ENCODE assay signal across 10 mouse cellular contexts in genomic region chr12:69198985-69199384, GRCm38 (mm10). TPM values are rescaled to one million over a fixed set of nuclear protein-coding genes. Genes with fewer than 3 reads are reported as not detected.
DNase-seq lines count a peak whose midpoint lies in the region; ATAC-seq and TF ChIP-seq lines count a peak whose summit lies in the region.
"Had no signal": no experiment of that assay in that cellular context is flagged by ENCODE, and none has a peak within 500 bp of the region (broad histone marks: within the 10 kb centered on the region; RNA-seq: fewer than 3 reads in every experiment).

No protein-coding gene starts in this region.

- peaks cover 39% of the 10 kb centered on the region for H3K36me3 ChIP-seq in heart, embryonic 12.5 days
- peaks cover 41% of the 10 kb centered on the region for H3K36me3 ChIP-seq in heart, embryonic 10.5 days
- H3K36me3 ChIP-seq in CH12.LX (replicated peaks in 1 of 2; ENCODE audit: control insufficient read depth in 1 of 2, insufficient read depth in 1 of 2, low read length in 1 of 2): peaks cover 29 to 47% of the 10 kb centered on the region in 2 experiments
- peaks cover 18% of the 10 kb centered on the region; the same call in 1 of the 2 replicates for H3K36me3 ChIP-seq in hindbrain, embryonic 13.5 days
- H3K36me3 ChIP-seq in liver, embryonic 16.5 days (ENCODE audit: control insufficient read depth, insufficient read depth): peaks cover 18% of the 10 kb centered on the region

- no peak for TF ChIP-seq EP300 in CH12.LX (IDR thresholded peaks at IDR 0.05; ENCODE audit: low read length)

- peak overlapping the region; percentile 11; the same call in 1 of the 2 replicates for H3K4me2 ChIP-seq in heart, embryonic 12.5 days
- H3K4me2 ChIP-seq in CH12.LX (ENCODE audit: insufficient read depth, low read depth, poor library complexity, severe bottlenecking): 0 out of 2 replicates have a peak overlapping the region, but pooled peaks have one; percentile 1
- peak overlapping the region; percentile 95 for H3K4me2 ChIP-seq in hindbrain, embryonic 13.5 days
- H3K4me2 ChIP-seq in liver, embryonic 16.5 days (ENCODE audit: low read depth, low read length): peak overlapping the region; percentile 98; the same call in 1 of the 2 replicates

- DNase-seq in heart, embryonic 10.5 days (ENCODE audit: low spot score): no peak
- no peak for DNase-seq in CH12.LX (ENCODE audit: extremely low read depth)
- no peak for DNase-seq in gastrocnemius, adult 8-10 months (ENCODE audit: low spot score in 2 of 2)
- no peak for DNase-seq in gastrocnemius, postnatal 10 days
- DNase-seq: gastrocnemius, postnatal 25 days had no signal

- TF ChIP-seq POLR2A in CH12.LX (IDR thresholded peaks at IDR 0.05; ENCODE audit: low read depth, low read length): no peak

- no peak for ATAC-seq in heart, embryonic 12.5 days (ENCODE audit: insufficient number of reproducible peaks, low FRiP score)
- no peak for ATAC-seq in hindbrain, embryonic 13.5 days (ENCODE audit: low FRiP score)
- ATAC-seq in liver, embryonic 16.5 days (ENCODE audit: low read depth): no peak
- no peak for ATAC-seq in activated CD4-positive, CD25-positive, alpha-beta regulatory T cell, adult 4 months

- H3K4me3 ChIP-seq in heart, embryonic 12.5 days: 0 out of 2 replicates have a peak overlapping the region, but pooled peaks have one; percentile 1
- no peak overlapping the region for H3K4me3 ChIP-seq in heart, embryonic 10.5 days
- peak overlapping the region in 2 of 3 experiments; percentile 91 to 98 for H3K4me3 ChIP-seq in CH12.LX (replicated peaks in 1 of 3; ENCODE audit: low read depth in 2 of 3, low read length in 2 of 3, poor library complexity in 1 of 3)
- no peak overlapping the region for H3K4me3 ChIP-seq in hindbrain, embryonic 13.5 days
- H3K4me3 ChIP-seq in liver, embryonic 16.5 days (ENCODE audit: low read depth, low read length): no peak overlapping the region

- peaks cover 35% of the 10 kb centered on the region for H3K79me2 ChIP-seq in CH12.LX (replicated peaks; ENCODE audit: control insufficient read depth, extremely low read depth, insufficient read depth, poor library complexity, severe bottlenecking)

- no peaks in the 10 kb centered on the region for H3K27me3 ChIP-seq in heart, embryonic 12.5 days (replicated peaks)
- no peaks in the 10 kb centered on the region for H3K27me3 ChIP-seq in heart, embryonic 10.5 days (ENCODE audit: insufficient read depth, poor library complexity, severe bottlenecking)
- H3K27me3 ChIP-seq in CH12.LX (replicated peaks): no peaks in the 10 kb centered on the region
- no peaks in the 10 kb centered on the region for H3K27me3 ChIP-seq in hindbrain, embryonic 13.5 days
- no peaks in the 10 kb centered on the region for H3K27me3 ChIP-seq in liver, embryonic 16.5 days (ENCODE audit: control insufficient read depth, insufficient read depth, low read depth, low read length)

- dilution Hi-C loops in CH12.LX (cut with MboI; ENCODE audit: extremely low pct_ligation_motif_present, extremely low pct_unique_long_range_greater_than_20kb, low sequenced_read_pairs): no loop called here

- H3K9ac ChIP-seq in heart, embryonic 12.5 days: no peak overlapping the region
- H3K9ac ChIP-seq in CH12.LX (ENCODE audit: insufficient read depth, low read depth): no peak overlapping the region
- H3K9ac ChIP-seq in hindbrain, embryonic 13.5 days: no peak overlapping the region
- H3K9ac ChIP-seq in liver, embryonic 16.5 days (ENCODE audit: low read depth, low read length): no peak overlapping the region

- TF ChIP-seq CTCF in CH12.LX (conservative IDR thresholded peaks at IDR 0.05 in 1 of 2, IDR thresholded peaks at IDR 0.05 in 1 of 2; ENCODE audit: low read depth in 2 of 2, low read length in 2 of 2): no peak

- no peaks in the 10 kb centered on the region for H3K9me3 ChIP-seq in heart, embryonic 12.5 days (replicated peaks)
- no peaks in the 10 kb centered on the region for H3K9me3 ChIP-seq in heart, embryonic 10.5 days
- no peaks in the 10 kb centered on the region for H3K9me3 ChIP-seq in CH12.LX (replicated peaks; ENCODE audit: low read length)
- no peaks in the 10 kb centered on the region for H3K9me3 ChIP-seq in hindbrain, embryonic 13.5 days
- no peaks in the 10 kb centered on the region for H3K9me3 ChIP-seq in liver, embryonic 16.5 days (replicated peaks; ENCODE audit: control insufficient read depth, low read length)

- in situ Hi-C loops in CH12.LX (cut with MboI; ENCODE audit: low pct_ligation_motif_present, low pct_unique_long_range_greater_than_20kb, low sequenced_read_pairs): no loop called here

- no peak for TF ChIP-seq RAD21 in CH12.LX (IDR thresholded peaks at IDR 0.05; ENCODE audit: low read depth, low read length)

- no peak overlapping the region for H3K27ac ChIP-seq in heart, embryonic 12.5 days (ENCODE audit: poor library complexity, severe bottlenecking)
- no peak overlapping the region for H3K27ac ChIP-seq in heart, embryonic 10.5 days
- H3K27ac ChIP-seq in CH12.LX (ENCODE audit: insufficient read depth, low read depth): no peak overlapping the region
- H3K27ac ChIP-seq in hindbrain, embryonic 13.5 days: no peak overlapping the region
- no peak overlapping the region for H3K27ac ChIP-seq in liver, embryonic 16.5 days (ENCODE audit: low read length)
- H3K27ac ChIP-seq: kidney, postnatal 0 days had no signal

- H3K4me1 ChIP-seq in heart, embryonic 12.5 days (replicated peaks): peaks cover 17% of the 10 kb centered on the region
- peaks cover 24% of the 10 kb centered on the region for H3K4me1 ChIP-seq in heart, embryonic 10.5 days
- peaks cover 7 to 24% of the 10 kb centered on the region in 2 experiments; a peak in 3 of 4 replicates for H3K4me1 ChIP-seq in CH12.LX (ENCODE audit: control insufficient read depth in 1 of 2, insufficient read depth in 2 of 2)
- peaks cover 31% of the 10 kb centered on the region for H3K4me1 ChIP-seq in hindbrain, embryonic 13.5 days (replicated peaks)
- H3K4me1 ChIP-seq in liver, embryonic 16.5 days (ENCODE audit: control insufficient read depth, low read depth, low read length): peaks cover 16% of the 10 kb centered on the region

RNA-seq across cellular contexts. Expression of gene Dnaaf2, which starts 0.8 kb away (rescaled TPM):
- polyA plus RNA-seq in heart, embryonic 12.5 days (2016; fragmentation: Nextera tagmentation; extraction: Ambion mirVana): 8.1 and 9.1 TPM in 2 replicates
- 9.3 and 13.0 TPM in 2 replicates for polyA plus RNA-seq in heart, embryonic 10.5 days (2016; fragmentation: Nextera tagmentation; extraction: Ambion mirVana)
- total RNA-seq in CH12.LX (2012; rRNA removed) (8.4 and 9.7 TPM in 2 replicates), CH12.LX (2014; rRNA removed) (26.6 and 28.6 TPM in 2 replicates)
- polyA plus RNA-seq in CH12.LX (2012; ENCODE audit: insufficient read length, low read depth): 3.7 and 6.9 TPM in 2 replicates
- 7.8 and 8.9 TPM in 2 replicates for polyA plus RNA-seq in hindbrain, embryonic 13.5 days (2015; fragmentation: Nextera tagmentation; extraction: Ambion mirVana)
- polyA plus RNA-seq in liver, embryonic 16.5 days (2015; fragmentation: Nextera tagmentation; extraction: Ambion mirVana): 4.2 and 4.5 TPM in 2 replicates
- under 1 TPM; 0.29 to 0.91 (median 0.54) TPM for total RNA-seq in gastrocnemius, adult 8-10 months (2022)
- polyA plus RNA-seq in activated CD4-positive, CD25-positive, alpha-beta regulatory T cell, adult 4 months (2017; shearing (Covaris generic)): 1 to 10 TPM; 3.3 to 5.2 TPM
- under 1 TPM; 0.61 to 0.70 TPM for total RNA-seq in gastrocnemius, postnatal 10 days (2021)

RNA-seq across cellular contexts. Expression of gene Gm49383, which starts 2.1 kb away (rescaled TPM):
- polyA plus RNA-seq in heart, embryonic 12.5 days (2016; fragmentation: Nextera tagmentation; extraction: Ambion mirVana): 18.5 and 19.4 TPM in 2 replicates
- polyA plus RNA-seq in heart, embryonic 10.5 days (2016; fragmentation: Nextera tagmentation; extraction: Ambion mirVana): 27.3 and 35.2 TPM in 2 replicates
- total RNA-seq in CH12.LX (2012; rRNA removed): 21.3 and 23.6 TPM in 2 replicates
- 45.9 and 52.1 TPM in 2 replicates for total RNA-seq in CH12.LX (2014; rRNA removed)
- 16.0 and 19.1 TPM in 2 replicates for polyA plus RNA-seq in CH12.LX (2012; ENCODE audit: insufficient read length, low read depth)
- polyA plus RNA-seq in hindbrain, embryonic 13.5 days (2015; fragmentation: Nextera tagmentation; extraction: Ambion mirVana): 16.8 and 18.8 TPM in 2 replicates
- polyA plus RNA-seq in liver, embryonic 16.5 days (2015; fragmentation: Nextera tagmentation; extraction: Ambion mirVana): 13.8 and 15.6 TPM in 2 replicates
- 1 to 10 TPM; 1.9 to 3.9 (median 2.7) TPM for total RNA-seq in gastrocnemius, adult 8-10 months (2022)
- polyA plus RNA-seq in activated CD4-positive, CD25-positive, alpha-beta regulatory T cell, adult 4 months (2017; shearing (Covaris generic)): 10 to 100 TPM in 1 of 2 experiments, 1 to 10 TPM in 1; 8.2 to 10.3 TPM
- 1 to 10 TPM; 2.7 to 3.4 TPM for total RNA-seq in gastrocnemius, postnatal 10 days (2021)

RNA-seq across cellular contexts. Expression of gene Gm49384, which starts 5.1 kb away (rescaled TPM):
- 16.0 and 19.2 TPM in 2 replicates for polyA plus RNA-seq in heart, embryonic 12.5 days (2016; fragmentation: Nextera tagmentation; extraction: Ambion mirVana)
- polyA plus RNA-seq in heart, embryonic 10.5 days (2016; fragmentation: Nextera tagmentation; extraction: Ambion mirVana): 24.3 and 29.5 TPM in 2 replicates
- total RNA-seq in CH12.LX (2012; rRNA removed) (23.4 and 24.9 TPM in 2 replicates), CH12.LX (2014; rRNA removed) (54.9 and 63.9 TPM in 2 replicates)
- 28.3 and 34.4 TPM in 2 replicates for polyA plus RNA-seq in CH12.LX (2012; ENCODE audit: insufficient read length, low read depth)
- polyA plus RNA-seq in hindbrain, embryonic 13.5 days (2015; fragmentation: Nextera tagmentation; extraction: Ambion mirVana): 16.2 and 17.3 TPM in 2 replicates
- polyA plus RNA-seq in liver, embryonic 16.5 days (2015; fragmentation: Nextera tagmentation; extraction: Ambion mirVana): 15.3 and 17.0 TPM in 2 replicates
- 1 to 10 TPM; 1.8 to 2.6 (median 2.1) TPM for total RNA-seq in gastrocnemius, adult 8-10 months (2022)
- 1 to 10 TPM; 8.2 to 9.1 TPM for polyA plus RNA-seq in activated CD4-positive, CD25-positive, alpha-beta regulatory T cell, adult 4 months (2017; shearing (Covaris generic))
- total RNA-seq in gastrocnemius, postnatal 10 days (2021): 1 to 10 TPM; 2.7 to 3.6 TPM

RNA-seq across cellular contexts. Expression of gene Mgat2, which starts 15.0 kb away (rescaled TPM):
- 56.2 and 56.8 TPM in 2 replicates for polyA plus RNA-seq in heart, embryonic 12.5 days (2016; fragmentation: Nextera tagmentation; extraction: Ambion mirVana)
- 43.2 and 49.6 TPM in 2 replicates for polyA plus RNA-seq in heart, embryonic 10.5 days (2016; fragmentation: Nextera tagmentation; extraction: Ambion mirVana)
- 58.1 and 72.2 TPM in 2 replicates for total RNA-seq in CH12.LX (2012; rRNA removed)
- 104 and 106 TPM in 2 replicates for total RNA-seq in CH12.LX (2014; rRNA removed)
- 48.7 and 54.2 TPM in 2 replicates for polyA plus RNA-seq in CH12.LX (2012; ENCODE audit: insufficient read length, low read depth)
- polyA plus RNA-seq in hindbrain, embryonic 13.5 days (2015; fragmentation: Nextera tagmentation; extraction: Ambion mirVana): 32.8 and 34.1 TPM in 2 replicates
- 18.0 TPM in 2 replicates for polyA plus RNA-seq in liver, embryonic 16.5 days (2015; fragmentation: Nextera tagmentation; extraction: Ambion mirVana)
- total RNA-seq in gastrocnemius, adult 8-10 months (2022): 1 to 10 TPM; 5.6 to 8.5 (median 6.2) TPM
- polyA plus RNA-seq in activated CD4-positive, CD25-positive, alpha-beta regulatory T cell, adult 4 months (2017; shearing (Covaris generic)): 10 to 100 TPM; 23.3 to 23.5 TPM
- 10 to 100 TPM; 16.9 to 21.3 TPM for total RNA-seq in gastrocnemius, postnatal 10 days (2021)

RNA-seq across cellular contexts. Expression of gene Rpl36al, which starts 15.1 kb away (rescaled TPM):
- 572 and 579 TPM in 2 replicates for polyA plus RNA-seq in heart, embryonic 12.5 days (2016; fragmentation: Nextera tagmentation; extraction: Ambion mirVana)
- 572 and 611 TPM in 2 replicates for polyA plus RNA-seq in heart, embryonic 10.5 days (2016; fragmentation: Nextera tagmentation; extraction: Ambion mirVana)
- total RNA-seq in CH12.LX (2012; rRNA removed) (1,571 and 1,698 TPM in 2 replicates), CH12.LX (2014; rRNA removed) (1,160 and 1,263 TPM in 2 replicates)
- 748 and 828 TPM in 2 replicates for polyA plus RNA-seq in CH12.LX (2012; ENCODE audit: insufficient read length, low read depth)
- 410 and 412 TPM in 2 replicates for polyA plus RNA-seq in hindbrain, embryonic 13.5 days (2015; fragmentation: Nextera tagmentation; extraction: Ambion mirVana)
- 402 and 452 TPM in 2 replicates for polyA plus RNA-seq in liver, embryonic 16.5 days (2015; fragmentation: Nextera tagmentation; extraction: Ambion mirVana)
- total RNA-seq in gastrocnemius, adult 8-10 months (2022): 100 to 1,000 TPM; 298 to 379 (median 321) TPM
- polyA plus RNA-seq in activated CD4-positive, CD25-positive, alpha-beta regulatory T cell, adult 4 months (2017; shearing (Covaris generic)): 100 to 1,000 TPM; 638 to 650 TPM
- total RNA-seq in gastrocnemius, postnatal 10 days (2021): 100 to 1,000 TPM; 336 to 338 TPM

Comparison
In these comparisons a context has a peak if more than half of its experiments do, and no peak if none do; other contexts are left out.
1. H3K4me3 ChIP-seq: peak in heart, embryonic 12.5 days (single experiment) and CH12.LX (2 of 3); none in heart, embryonic 10.5 days (single experiment), hindbrain, embryonic 13.5 days (single experiment) and liver, embryonic 16.5 days (single experiment).
2. H3K4me2 ChIP-seq: peak in every context shown above with its lines; median percentile 98 in liver, embryonic 16.5 days; 95 in hindbrain, embryonic 13.5 days; 11 in heart, embryonic 12.5 days; 1 in CH12.LX.